Mouse (Mus musculus): ENCODE data around the gene Cilp. TPM values are rescaled to one million over a fixed set of nuclear protein-coding genes. Genes with fewer than 3 reads are reported as not detected.

Cilp gene
- polyA plus RNA-seq, 1 experiment from 2014 or later = 1.7 TPM

DNA sequence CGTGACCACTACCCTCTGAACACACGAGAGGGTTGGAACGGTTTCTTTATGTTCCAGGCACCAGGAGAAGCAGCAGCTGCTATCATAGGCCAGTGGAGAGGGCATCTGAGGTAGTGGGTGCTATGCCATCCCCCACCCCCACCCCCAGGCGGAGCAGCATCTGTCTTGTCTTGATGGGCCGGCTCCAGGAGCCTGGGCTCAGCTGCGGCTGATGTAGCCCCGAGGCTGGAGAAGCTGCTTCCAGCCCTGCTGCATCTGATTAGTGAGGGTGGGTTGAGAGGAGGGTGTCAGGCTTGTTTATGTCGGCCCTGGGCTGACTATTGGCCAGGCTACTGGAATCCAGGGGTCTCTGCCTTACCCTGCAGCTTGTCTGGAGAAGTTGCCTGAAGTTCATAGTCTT is 33.7 kb upstream of the Cilp start:
- Histone ChIP-seq H3K4me3 (ENCODE audit: low read length) (no peak overlapping the region), H3K27me3 (replicated peaks; ENCODE audit: control insufficient read depth, insufficient read depth, low read length) (no peaks in the 10 kb centered on the region), H3K9me3 (ENCODE audit: control insufficient read depth, low read length) (no peaks in the 10 kb centered on the region), H3K36me3 (ENCODE audit: control insufficient read depth, insufficient read depth, low read length) (peaks cover 2% of the 10 kb centered on the region), H3K4me2 (ENCODE audit: low read depth, low read length) (no peak overlapping the region), H3K9ac (ENCODE audit: low read depth, low read length) (no peak overlapping the region), H3K4me1 (ENCODE audit: control insufficient read depth, insufficient read depth, low read length) (no peaks in the 10 kb centered on the region), H3K27ac (ENCODE audit: low read length) (no peak overlapping the region)
- ATAC-seq = no peak
- 64% methylated on average over 8 of the region's 8 CpGs for WGBS

DNA sequence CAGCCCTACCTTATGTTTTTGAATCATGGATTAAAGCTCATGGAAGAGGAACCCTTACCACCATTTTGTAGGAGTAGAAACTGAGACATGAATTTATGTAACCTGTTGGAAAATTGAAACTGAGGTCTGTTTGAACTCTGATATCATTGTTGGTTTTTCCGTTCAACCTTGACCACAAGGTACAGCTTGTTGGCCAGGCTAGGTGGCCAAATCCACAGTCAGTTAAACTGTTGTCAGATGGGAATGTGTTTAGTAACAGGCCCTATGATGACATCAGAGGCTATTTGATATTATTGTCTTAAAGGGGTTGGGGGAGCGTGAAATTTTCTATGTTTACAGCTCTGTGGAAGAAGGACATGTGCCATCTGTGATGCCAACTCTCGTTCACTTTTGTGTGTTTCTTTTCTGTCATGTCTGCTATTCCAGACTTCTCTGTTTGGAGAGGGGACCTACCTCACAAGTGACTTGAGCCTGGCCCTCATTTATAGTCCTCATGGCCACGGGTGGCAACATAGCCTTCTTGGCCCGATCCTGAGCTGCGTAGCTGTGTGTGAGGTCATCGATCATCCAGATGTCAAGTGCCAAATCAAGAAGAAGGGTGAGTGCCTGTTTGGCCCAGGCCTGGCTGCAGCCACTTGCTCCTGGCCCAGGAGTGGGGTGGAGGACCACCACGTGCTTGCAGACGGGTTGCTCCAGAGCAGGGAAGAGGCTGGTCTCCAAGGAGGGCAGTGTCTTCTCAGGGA is 31.6 kb upstream of the Cilp start:
- H3K27ac ChIP-seq (ENCODE audit: low read length) = no peak overlapping the region
- no peak overlapping the region for H3K9ac ChIP-seq (ENCODE audit: low read depth, low read length)
- no peaks in the 10 kb centered on the region for H3K27me3 ChIP-seq (replicated peaks; ENCODE audit: control insufficient read depth, insufficient read depth, low read length)
- 87% methylated on average over 9 of the region's 9 CpGs for WGBS
- H3K36me3 ChIP-seq (ENCODE audit: control insufficient read depth, insufficient read depth, low read length) = peaks cover 2% of the 10 kb centered on the region
- no peak for ATAC-seq
- no peak overlapping the region for H3K4me3 ChIP-seq (ENCODE audit: low read length)
- H3K4me2 ChIP-seq (ENCODE audit: low read depth, low read length) = no peak overlapping the region
- no peaks in the 10 kb centered on the region for H3K9me3 ChIP-seq (ENCODE audit: control insufficient read depth, low read length)
- peaks cover 6% of the 10 kb centered on the region; the same call in 1 of the 2 replicates for H3K4me1 ChIP-seq (ENCODE audit: control insufficient read depth, insufficient read depth, low read length)

DNA sequence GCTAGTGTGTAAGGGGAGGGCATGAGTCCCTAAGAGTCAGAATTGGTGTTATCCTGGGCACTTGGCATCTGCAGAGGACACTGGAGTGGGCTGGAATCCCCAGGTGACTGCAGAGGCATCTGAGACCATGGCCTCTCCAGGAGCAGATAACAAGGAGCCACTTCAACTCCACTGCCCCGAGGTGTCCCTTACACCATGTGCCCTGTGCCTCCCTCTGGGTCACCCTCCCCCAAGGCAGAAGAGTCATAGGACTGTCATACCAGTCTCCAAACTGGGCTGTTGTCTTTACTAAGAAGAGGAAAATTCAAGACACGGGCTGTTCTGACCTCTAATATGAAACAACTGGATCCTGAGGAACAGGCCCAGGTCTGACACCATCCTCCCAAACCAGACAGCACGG is 30.2 kb upstream of the Cilp start:
- WGBS = 66% methylated on average over 3 of the region's 3 CpGs
- no peaks in the 10 kb centered on the region for H3K9me3 ChIP-seq (ENCODE audit: control insufficient read depth, low read length)
- H3K4me2 ChIP-seq (ENCODE audit: low read depth, low read length) = no peak overlapping the region
- H3K27me3 ChIP-seq (replicated peaks; ENCODE audit: control insufficient read depth, insufficient read depth, low read length) = no peaks in the 10 kb centered on the region; the same call in 1 of the 2 replicates
- no peak overlapping the region for H3K27ac ChIP-seq (ENCODE audit: low read length)
- H3K4me3 ChIP-seq (ENCODE audit: low read length) = no peak overlapping the region
- H3K9ac ChIP-seq (ENCODE audit: low read depth, low read length) = no peak overlapping the region
- no peaks in the 10 kb centered on the region; the same call in none of the 2 replicates for H3K36me3 ChIP-seq (ENCODE audit: control insufficient read depth, insufficient read depth, low read length)
- ATAC-seq = no peak
- peaks cover 13% of the 10 kb centered on the region for H3K4me1 ChIP-seq (ENCODE audit: control insufficient read depth, insufficient read depth, low read length)

DNA sequence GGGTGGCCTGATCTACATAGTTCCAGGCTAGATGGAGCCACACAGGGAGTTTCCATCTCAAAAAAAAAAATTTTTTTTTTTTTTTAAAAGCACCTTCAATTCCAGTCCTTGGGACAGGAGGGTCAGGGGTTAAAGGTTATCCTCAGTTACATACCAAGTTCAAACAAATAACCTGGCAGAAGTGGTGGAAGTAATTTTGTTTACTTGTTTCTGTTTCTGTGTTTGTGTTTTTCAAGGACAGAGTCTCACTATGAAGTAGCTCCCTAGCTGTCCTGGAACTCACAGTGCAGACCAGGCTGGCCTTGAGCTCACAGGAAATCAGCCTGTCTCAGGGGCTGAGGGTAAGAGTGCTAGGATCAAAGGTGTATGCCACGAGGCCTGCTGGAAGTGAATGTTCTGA is 29.4 kb upstream of the Cilp start:
- no peaks in the 10 kb centered on the region; the same call in none of the 2 replicates for H3K36me3 ChIP-seq (ENCODE audit: control insufficient read depth, insufficient read depth, low read length)

DNA sequence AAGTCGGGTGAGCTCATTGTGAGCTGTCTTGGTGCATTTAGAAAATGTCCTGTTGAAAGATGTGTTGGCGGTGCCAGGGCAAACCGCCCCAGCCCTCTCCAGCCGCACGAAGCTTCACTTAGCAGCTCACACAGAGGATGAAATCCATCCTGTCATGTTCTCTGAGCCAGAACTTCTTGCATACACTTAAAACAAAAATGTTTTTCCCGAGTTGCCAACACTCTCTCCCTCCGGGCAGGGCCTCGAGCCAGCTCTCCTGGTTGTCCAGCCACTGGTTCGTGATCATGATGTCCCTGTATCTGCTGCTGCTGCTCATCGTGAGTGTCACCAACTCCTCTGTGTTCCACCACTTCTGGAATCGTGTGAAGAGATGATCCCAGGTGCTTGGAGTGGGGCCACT is 27.4 kb upstream of the Cilp start:
- Histone ChIP-seq H3K4me2 (ENCODE audit: low read depth, low read length) (no peak overlapping the region), H3K4me1 (ENCODE audit: control insufficient read depth, insufficient read depth, low read length) (peaks cover 13% of the 10 kb centered on the region), H3K4me3 (ENCODE audit: low read length) (no peak overlapping the region), H3K27ac (ENCODE audit: low read length) (peak overlapping the region; percentile 76), H3K36me3 (ENCODE audit: control insufficient read depth, insufficient read depth, low read length) (no peaks in the 10 kb centered on the region; the same call in none of the 2 replicates), H3K27me3 (replicated peaks; ENCODE audit: control insufficient read depth, insufficient read depth, low read length) (no peaks in the 10 kb centered on the region; the same call in 1 of the 2 replicates), H3K9ac (ENCODE audit: low read depth, low read length) (no peak overlapping the region), H3K9me3 (ENCODE audit: control insufficient read depth, low read length) (no peaks in the 10 kb centered on the region)
- WGBS = 62% methylated on average over 11 of the region's 11 CpGs
- ATAC-seq = no peak

More for the DNA sequence above, 29.4 kb upstream of the Cilp start:
- Histone ChIP-seq H3K27ac (ENCODE audit: low read length) (no peak overlapping the region), H3K9ac (ENCODE audit: low read depth, low read length) (no peak overlapping the region), H3K4me2 (ENCODE audit: low read depth, low read length) (no peak overlapping the region), H3K4me1 (ENCODE audit: control insufficient read depth, insufficient read depth, low read length) (peaks cover 13% of the 10 kb centered on the region), H3K9me3 (ENCODE audit: control insufficient read depth, low read length) (no peaks in the 10 kb centered on the region), H3K4me3 (ENCODE audit: low read length) (no peak overlapping the region), H3K27me3 (replicated peaks; ENCODE audit: control insufficient read depth, insufficient read depth, low read length) (no peaks in the 10 kb centered on the region; the same call in 1 of the 2 replicates)
- 46% methylated on average over 1 of the region's 1 CpGs for WGBS
- no peak for ATAC-seq

DNA sequence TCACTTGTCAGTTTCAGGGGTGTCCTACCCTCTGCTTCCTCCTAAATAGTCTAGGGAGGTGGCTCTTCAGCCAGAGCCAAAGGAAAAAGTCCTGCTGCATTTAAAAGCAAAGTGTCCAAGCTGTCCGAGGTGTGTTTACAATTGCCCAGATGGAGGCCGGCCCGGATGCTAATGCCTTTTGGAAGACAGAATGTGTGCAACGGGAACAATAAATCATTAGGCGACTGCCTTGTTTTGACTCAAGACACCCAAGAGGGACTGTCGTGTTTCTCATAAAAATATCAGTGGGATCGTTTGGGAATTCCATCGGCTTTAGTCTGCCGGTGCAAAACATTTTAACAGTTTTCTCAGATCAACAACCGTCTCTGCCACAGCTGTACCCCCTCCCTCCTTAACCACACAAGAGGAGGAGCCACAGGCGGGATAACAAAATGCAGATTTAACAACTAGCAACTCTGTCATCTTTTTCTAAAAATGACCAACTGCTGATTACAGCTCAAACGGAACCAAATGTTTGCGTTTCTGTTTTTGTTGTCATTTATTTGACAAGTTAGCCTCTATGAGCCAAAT is 26.7 kb upstream of the Cilp start:
- no peak overlapping the region for H3K4me3 ChIP-seq (ENCODE audit: low read length)
- H3K4me2 ChIP-seq (ENCODE audit: low read depth, low read length) = no peak overlapping the region
- no peak overlapping the region for H3K9ac ChIP-seq (ENCODE audit: low read depth, low read length)
- no peaks in the 10 kb centered on the region; the same call in none of the 2 replicates for H3K36me3 ChIP-seq (ENCODE audit: control insufficient read depth, insufficient read depth, low read length)
- 31% methylated on average over 13 of the region's 13 CpGs for WGBS
- H3K27ac ChIP-seq (ENCODE audit: low read length) = peak overlapping the region; percentile 76
- ATAC-seq = no peak
- peaks cover 17% of the 10 kb centered on the region for H3K4me1 ChIP-seq (ENCODE audit: control insufficient read depth, insufficient read depth, low read length)
- H3K9me3 ChIP-seq (ENCODE audit: control insufficient read depth, low read length) = no peaks in the 10 kb centered on the region
- H3K27me3 ChIP-seq (replicated peaks; ENCODE audit: control insufficient read depth, insufficient read depth, low read length) = no peaks in the 10 kb centered on the region; the same call in 1 of the 2 replicates

DNA sequence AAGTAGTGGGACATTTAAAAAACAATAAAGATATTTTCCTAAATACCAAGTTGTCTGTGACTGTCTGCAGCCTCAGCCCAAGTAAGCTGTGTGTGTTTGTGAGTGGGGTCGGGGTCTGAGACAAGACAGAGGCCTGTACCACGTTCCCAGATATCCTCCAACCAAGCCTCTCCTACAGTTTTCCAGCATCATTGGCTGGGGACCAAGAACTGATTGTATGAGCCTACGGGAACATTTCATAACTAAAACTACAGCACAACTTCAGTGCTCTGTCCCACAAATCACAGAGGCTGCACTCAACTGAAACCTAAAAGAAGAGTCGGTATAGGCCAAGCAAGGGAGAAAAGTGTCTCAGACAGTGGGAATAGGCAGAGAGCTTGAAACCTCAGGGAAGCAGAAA is 25.8 kb upstream of the Cilp start:
- Histone ChIP-seq H3K36me3 (ENCODE audit: control insufficient read depth, insufficient read depth, low read length) (no peaks in the 10 kb centered on the region; the same call in none of the 2 replicates), H3K27ac (ENCODE audit: low read length) (peak overlapping the region; percentile 43; the same call in 1 of the 2 replicates), H3K4me3 (ENCODE audit: low read length) (no peak overlapping the region), H3K9ac (ENCODE audit: low read depth, low read length) (no peak overlapping the region), H3K4me2 (ENCODE audit: low read depth, low read length) (no peak overlapping the region), H3K4me1 (ENCODE audit: control insufficient read depth, insufficient read depth, low read length) (peaks cover 26% of the 10 kb centered on the region), H3K27me3 (replicated peaks; ENCODE audit: control insufficient read depth, insufficient read depth, low read length) (no peaks in the 10 kb centered on the region; the same call in 1 of the 2 replicates), H3K9me3 (ENCODE audit: control insufficient read depth, low read length) (no peaks in the 10 kb centered on the region)
- ATAC-seq = no peak
- WGBS = 61% methylated on average over 4 of the region's 4 CpGs

DNA sequence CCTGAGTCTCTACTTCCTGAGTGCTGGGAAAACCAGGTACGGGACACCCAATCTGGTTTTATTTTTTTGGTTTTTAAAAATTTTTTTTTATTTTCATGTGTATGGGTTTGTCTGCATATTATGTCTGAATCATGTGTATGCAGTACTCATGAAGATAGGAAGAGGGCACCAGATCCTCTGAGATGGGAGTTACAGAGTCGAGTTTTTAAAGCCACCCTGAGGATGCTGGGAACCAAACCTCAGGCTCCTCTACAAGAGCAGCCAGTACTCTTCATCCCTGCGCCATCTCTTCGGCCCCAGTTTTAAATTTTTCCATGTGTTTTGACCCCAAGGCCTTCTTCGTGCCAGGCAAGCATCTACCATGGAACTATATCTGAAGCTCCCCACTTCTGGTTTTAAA is 25.2 kb upstream of the Cilp start:
- whole genome bisulfite sequencing = 93% methylated on average over 5 of the region's 5 CpGs
- Histone ChIP-seq H3K9ac (ENCODE audit: low read depth, low read length) (no peak overlapping the region), H3K36me3 (ENCODE audit: control insufficient read depth, insufficient read depth, low read length) (no peaks in the 10 kb centered on the region; the same call in 1 of the 2 replicates), H3K9me3 (ENCODE audit: control insufficient read depth, low read length) (no peaks in the 10 kb centered on the region), H3K4me1 (ENCODE audit: control insufficient read depth, insufficient read depth, low read length) (peaks cover 29% of the 10 kb centered on the region), H3K27me3 (replicated peaks; ENCODE audit: control insufficient read depth, insufficient read depth, low read length) (no peaks in the 10 kb centered on the region; the same call in 1 of the 2 replicates), H3K4me2 (ENCODE audit: low read depth, low read length) (no peak overlapping the region), H3K27ac (ENCODE audit: low read length) (peak overlapping the region; percentile 43; the same call in 1 of the 2 replicates), H3K4me3 (ENCODE audit: low read length) (no peak overlapping the region)
- ATAC-seq = no peak

DNA sequence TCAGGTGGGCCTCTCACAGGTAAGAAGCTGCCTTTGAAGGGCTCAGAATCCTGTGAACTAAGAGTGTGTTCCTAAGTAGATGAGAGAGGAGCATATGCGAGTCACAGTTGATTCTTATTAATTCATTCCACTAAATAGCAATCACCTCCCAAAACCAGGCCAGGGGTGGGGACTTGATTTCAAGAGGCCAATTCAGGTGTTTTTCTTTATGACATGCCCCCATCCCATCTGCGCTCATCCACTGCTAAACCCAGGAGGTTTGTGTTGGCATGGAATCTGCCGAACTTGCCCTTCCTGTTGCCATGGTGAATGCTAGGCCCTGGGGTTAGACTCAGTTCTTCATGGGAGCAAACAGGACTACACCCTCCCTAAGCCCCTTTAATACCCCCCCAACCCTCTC is 24.4 kb upstream of the Cilp start:
- WGBS = 76% methylated on average over 3 of the region's 3 CpGs
- Histone ChIP-seq H3K4me2 (ENCODE audit: low read depth, low read length) (no peak overlapping the region), H3K9me3 (ENCODE audit: control insufficient read depth, low read length) (no peaks in the 10 kb centered on the region), H3K4me3 (ENCODE audit: low read length) (no peak overlapping the region), H3K9ac (ENCODE audit: low read depth, low read length) (no peak overlapping the region), H3K4me1 (ENCODE audit: control insufficient read depth, insufficient read depth, low read length) (peaks cover 29% of the 10 kb centered on the region), H3K27me3 (replicated peaks; ENCODE audit: control insufficient read depth, insufficient read depth, low read length) (no peaks in the 10 kb centered on the region; the same call in 1 of the 2 replicates), H3K36me3 (ENCODE audit: control insufficient read depth, insufficient read depth, low read length) (no peaks in the 10 kb centered on the region; the same call in 1 of the 2 replicates), H3K27ac (ENCODE audit: low read length) (no peak overlapping the region)
- ATAC-seq = no peak

Data from intestine, embryonic 16.5 days (tissue).